Mouse (Mus musculus) C2C12 (cell line): ENCODE results near the gene Irf1.

ENCODE experiments used
- CEBPB ChIP-seq: IDR thresholded peaks from one replicate; pipeline ENCODE4 v1.6.1; 2011; ENCODE audit warnings: low read depth, mild to moderate bottlenecking, control low read depth, moderate library complexity
- CTCF ChIP-seq: IDR thresholded peaks from one replicate; pipeline ENCODE4 v1.5.1; 2011; ENCODE audit not compliant: control insufficient read depth, insufficient read depth, insufficient read length
- FOSL1 ChIP-seq: IDR thresholded peaks from one replicate; pipeline ENCODE4 v1.8.0; 2011; ENCODE audit warnings: mild to moderate bottlenecking, low read length; ENCODE audit not compliant: poor library complexity, insufficient read depth, severe bottlenecking
- MAX ChIP-seq: IDR thresholded peaks from one replicate; pipeline ENCODE4 v1.6.1; 2011; ENCODE audit warnings: mild to moderate bottlenecking, control low read depth
- MYOD1 ChIP-seq: IDR thresholded peaks from one replicate; pipeline ENCODE4 v1.6.1; 2011; ENCODE audit warnings: low read depth; ENCODE audit not compliant: control insufficient read depth, insufficient read length
- MYOG ChIP-seq: IDR thresholded peaks from one replicate; pipeline ENCODE4 v1.6.1; 2011; ENCODE audit not compliant: control insufficient read depth, insufficient read length; ENCODE audit errors: extremely low read depth
- USF1 ChIP-seq: IDR thresholded peaks from one replicate; pipeline ENCODE4 v1.6.1; 2011; ENCODE audit warnings: low read depth, mild to moderate bottlenecking, control low read depth, moderate library complexity

- TF ChIP-seq CTCF, result no peak
- no peak for TF ChIP-seq MAX
- no peak for TF ChIP-seq MYOG
- TF ChIP-seq CEBPB, result no peak
- no peak for TF ChIP-seq USF1
- TF ChIP-seq MYOD1, result no peak
- no peak for TF ChIP-seq FOSL1
Measured at GRCm38 (mm10) chr11:53773087-53773486, 3.3 kb downstream of the Irf1 start, which contains the start of gene Gm17334.
